Mouse (Mus musculus): ENCODE measurements around the gene Usp45. TPM values are rescaled to one million over a fixed set of nuclear protein-coding genes. Genes with fewer than 3 reads are reported as not detected.

The Usp45 gene
- polyA plus RNA-seq (2014; fragmentation: Illumina TruSeq; extraction: RNeasy Lipid Tissue Mini Kit (QIAGEN cat#74804); ENCODE audit: insufficient read depth, low read depth, low replicate concordance), result 4.8 TPM

GRCm38 (mm10) chr4:21766863-21767304 lies at the start of gene Usp45, which contains the start of gene Tstd3:
TSS of gene Usp45 (plus strand) at chr4:21767156.
TSS of gene Tstd3 (minus strand) at chr4:21767212.

GRCm38 (mm10) chr4:21727615-21728165 lies 39.3 kb upstream of the Usp45 start, which contains the start of gene Ccnc:
TSS of gene Ccnc (plus strand) at chr4:21727701.

GRCm38 (mm10) chr4:21847481-21848286 lies 80.7 kb downstream of the Usp45 start, which contains the start of gene Pnisr:
TSS of gene Pnisr (plus strand) at chr4:21847583.

GRCm38 (mm10) chr4:21879565-21880220 lies 112.7 kb downstream of the Usp45 start, which contains the start of gene Coq3:
TSS of gene Coq3 (plus strand) at chr4:21879673.

Other genes starting within 250 kb of the Usp45 start
- not detected for gene Prdm13, start 81.2 kb upstream of the Usp45 start, polyA plus RNA-seq (2014; fragmentation: Illumina TruSeq; extraction: RNeasy Lipid Tissue Mini Kit (QIAGEN cat#74804); ENCODE audit: insufficient read depth, low read depth, low replicate concordance)
- gene Ccnc, start 39.5 kb upstream of the Usp45 start, polyA plus RNA-seq (2014; fragmentation: Illumina TruSeq; extraction: RNeasy Lipid Tissue Mini Kit (QIAGEN cat#74804); ENCODE audit: insufficient read depth, low read depth, low replicate concordance), result 15.6 TPM
- 5.9 TPM for gene Tstd3, start 56 bp downstream of the Usp45 start, polyA plus RNA-seq (2014; fragmentation: Illumina TruSeq; extraction: RNeasy Lipid Tissue Mini Kit (QIAGEN cat#74804); ENCODE audit: insufficient read depth, low read depth, low replicate concordance)
- gene Pnisr, start 80.4 kb downstream of the Usp45 start, polyA plus RNA-seq (2014; fragmentation: Illumina TruSeq; extraction: RNeasy Lipid Tissue Mini Kit (QIAGEN cat#74804); ENCODE audit: insufficient read depth, low read depth, low replicate concordance), result 22.1 TPM
- 5.4 TPM for gene Coq3, start 112.5 kb downstream of the Usp45 start, polyA plus RNA-seq (2014; fragmentation: Illumina TruSeq; extraction: RNeasy Lipid Tissue Mini Kit (QIAGEN cat#74804); ENCODE audit: insufficient read depth, low read depth, low replicate concordance)
- gene Faxc, start 164.2 kb downstream of the Usp45 start, polyA plus RNA-seq (2014; fragmentation: Illumina TruSeq; extraction: RNeasy Lipid Tissue Mini Kit (QIAGEN cat#74804); ENCODE audit: insufficient read depth, low read depth, low replicate concordance), result 0.31 TPM